In the genomic region with DNA sequence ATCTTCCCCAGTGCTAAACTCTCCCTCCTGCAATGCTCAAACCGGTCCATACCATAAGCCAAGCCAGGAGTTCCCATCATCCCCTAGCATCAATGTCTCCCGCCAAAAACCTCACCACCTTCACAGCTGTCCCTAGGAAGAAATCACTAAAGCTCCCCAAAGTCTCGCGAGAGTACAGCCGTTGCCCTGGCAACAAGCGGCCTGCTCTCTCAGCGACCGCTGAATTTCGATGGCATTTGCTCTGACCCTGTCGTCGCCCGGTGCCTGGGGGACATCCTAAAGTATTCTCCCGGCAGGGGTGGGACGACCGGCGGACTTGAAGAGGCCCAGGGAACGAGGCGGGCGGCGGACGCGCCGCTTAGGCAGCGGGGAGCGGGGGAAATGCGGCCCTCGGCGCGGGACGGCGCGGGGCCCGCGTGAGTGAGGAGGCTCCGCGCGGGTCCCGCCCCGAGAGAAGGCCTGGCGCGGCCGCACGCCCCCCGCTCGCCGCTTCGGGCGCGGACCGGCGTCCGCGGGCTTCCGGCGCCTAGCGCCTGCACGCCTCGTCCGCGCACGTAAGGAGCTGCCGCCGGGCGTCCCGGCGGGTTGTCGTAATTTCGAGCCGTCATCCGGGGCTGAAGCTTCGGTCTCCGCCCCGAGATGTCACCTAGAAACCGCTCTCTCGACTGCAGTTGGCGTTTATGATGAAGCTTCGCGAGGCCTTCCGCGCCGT, we compare ENCODE assay signal across 7 mouse cellular contexts. TPM values are rescaled to one million over a fixed set of nuclear protein-coding genes. Genes with fewer than 3 reads are reported as not detected.
DNase-seq lines count a peak whose midpoint lies in the region; ATAC-seq lines count a peak whose summit lies in the region.

A gene (plus strand): TSS at position 202 of the 712 bp plus-strand sequence.

- peak within 1 kb of the TSS; percentile 67 for H3K4me3 ChIP-seq in embryonic facial prominence, embryonic 12.5 days
- H3K4me3 ChIP-seq in limb, embryonic 11.5 days (ENCODE audit: low read depth, low read length) = peak within 1 kb of the TSS; percentile 49
- peak within 1 kb of the TSS; percentile 64 for H3K4me3 ChIP-seq in midbrain, embryonic 14.5 days (replicated peaks; ENCODE audit: low read depth, low read length)

- H3K27me3 ChIP-seq in embryonic facial prominence, embryonic 12.5 days = no peaks in the 10 kb centered on the region
- H3K27me3 ChIP-seq in limb, embryonic 11.5 days (ENCODE audit: control insufficient read depth, insufficient read depth, low read length) = no peaks in the 10 kb centered on the region
- H3K27me3 ChIP-seq in midbrain, embryonic 14.5 days (ENCODE audit: control insufficient read depth, insufficient read depth, low read length) = no peaks in the 10 kb centered on the region

- peak within 1 kb of the TSS; percentile 73 for H3K4me2 ChIP-seq in embryonic facial prominence, embryonic 12.5 days (replicated peaks)
- H3K4me2 ChIP-seq in limb, embryonic 11.5 days (ENCODE audit: low read depth, severe bottlenecking) = peak within 1 kb of the TSS; percentile 69
- peak within 1 kb of the TSS; percentile 67 for H3K4me2 ChIP-seq in midbrain, embryonic 14.5 days (ENCODE audit: low read length)

- under 1% methylated on average over 81 of the region's 81 CpGs for whole genome bisulfite sequencing in embryonic facial prominence, embryonic 12.5 days
- under 1% methylated on average over 81 of the region's 81 CpGs for WGBS in limb, embryonic 11.5 days
- WGBS in midbrain, embryonic 14.5 days = 1% methylated on average over 80 of the region's 81 CpGs

- ATAC-seq in embryonic facial prominence, embryonic 12.5 days (ENCODE audit: insufficient number of reproducible peaks, insufficient read depth, low FRiP score, low TSS enrichment) = peak; percentile 85
- ATAC-seq in limb, embryonic 11.5 days (ENCODE audit: insufficient number of reproducible peaks, low FRiP score, low TSS enrichment, low read depth) = peak; percentile 95
- peak; percentile 96 for ATAC-seq in midbrain, embryonic 14.5 days (ENCODE audit: low FRiP score, low TSS enrichment)

- no peaks in the 10 kb centered on the region for H3K4me1 ChIP-seq in embryonic facial prominence, embryonic 12.5 days
- H3K4me1 ChIP-seq in limb, embryonic 11.5 days (ENCODE audit: control insufficient read depth, insufficient read depth, low read length) = no peaks in the 10 kb centered on the region
- no peaks in the 10 kb centered on the region for H3K4me1 ChIP-seq in midbrain, embryonic 14.5 days (ENCODE audit: control insufficient read depth, insufficient read depth, low read length)

- 0 out of 2 replicates have a peak, but pooled peaks cover 6% of the 10 kb centered on the region for H3K36me3 ChIP-seq in embryonic facial prominence, embryonic 12.5 days
- H3K36me3 ChIP-seq in limb, embryonic 11.5 days (ENCODE audit: control insufficient read depth, insufficient read depth, low read length) = no peaks in the 10 kb centered on the region
- H3K36me3 ChIP-seq in midbrain, embryonic 14.5 days (ENCODE audit: control insufficient read depth, insufficient read depth, low read length) = no peaks in the 10 kb centered on the region

- H3K9ac ChIP-seq in embryonic facial prominence, embryonic 12.5 days = peak within 1 kb of the TSS; percentile 89
- peak within 1 kb of the TSS; percentile 93 for H3K9ac ChIP-seq in limb, embryonic 11.5 days (ENCODE audit: low read length)
- peak within 1 kb of the TSS; percentile 92 for H3K9ac ChIP-seq in midbrain, embryonic 14.5 days (replicated peaks; ENCODE audit: low read length)

- peak; percentile 98 for DNase-seq in adrenal gland, postnatal 25 days
- DNase-seq in heart, adult 11 months = peak; percentile 99
- DNase-seq in kidney, adult 18-20 months = peak; percentile 96
- peak; percentile 98 for DNase-seq in limb, embryonic 11.5 days (ENCODE audit: low spot score)
- peak; percentile 98 for DNase-seq in midbrain, embryonic 14.5 days
- DNase-seq in spleen, adult 18-20 months = peak; percentile 87 to 94

- H3K9me3 ChIP-seq in embryonic facial prominence, embryonic 12.5 days = no peaks in the 10 kb centered on the region
- no peaks in the 10 kb centered on the region for H3K9me3 ChIP-seq in limb, embryonic 11.5 days (ENCODE audit: control insufficient read depth, low read length)
- H3K9me3 ChIP-seq in midbrain, embryonic 14.5 days (ENCODE audit: control insufficient read depth, low read length) = no peaks in the 10 kb centered on the region

- H3K27ac ChIP-seq in embryonic facial prominence, embryonic 12.5 days = peak within 1 kb of the TSS; percentile 96
- peak within 1 kb of the TSS; percentile 82 for H3K27ac ChIP-seq in limb, embryonic 11.5 days (replicated peaks; ENCODE audit: low read depth, low read length)
- H3K27ac ChIP-seq in midbrain, embryonic 14.5 days (replicated peaks; ENCODE audit: low read depth, low read length) = peak within 1 kb of the TSS; percentile 97

RNA-seq across cellular contexts. Expression of the gene that starts here (rescaled TPM):
- total RNA-seq in adrenal gland, postnatal 25 days (2021) = 12.8 and 17.3 TPM in 2 replicates
- 9.4 and 9.8 TPM in 2 replicates for polyA plus RNA-seq in embryonic facial prominence, embryonic 12.5 days (2016; fragmentation: Nextera tagmentation; extraction: Ambion mirVana)
- polyA plus RNA-seq in limb, embryonic 11.5 days (2014; fragmentation: Nextera tagmentation; extraction: Ambion mirVana) = 5.6 and 6.1 TPM in 2 replicates
- polyA plus RNA-seq in midbrain, embryonic 14.5 days (2014; fragmentation: Nextera tagmentation; extraction: Ambion mirVana) = 14.7 and 16.0 TPM in 2 replicates

Comparison
In these comparisons a context has a peak if more than half of its experiments do, and no peak if none do; other contexts are left out.
1. Peak in every context shown above with its lines: DNase-seq, ATAC-seq, H3K4me3 ChIP-seq and H3K27ac ChIP-seq.